Mouse (Mus musculus) left cerebral cortex, adult 9 months (tissue): ENCODE results near the gene Dlx6.

ENCODE experiments used
- DNase-seq, 2 experiments: peaks; one replicate each; pipeline ENCODE4 v3.0.0; 2022; ENCODE audit warnings: low spot score in 2 of 2

The Dlx6 gene

GRCm38 (mm10) chr6:6859950-6860410 is 3.2 kb upstream of the Dlx6 start:
- no peak for DNase-seq

GRCm38 (mm10) chr6:6860411-6861085 is 2.6 kb upstream of the Dlx6 start:
- no peak for DNase-seq

DNA sequence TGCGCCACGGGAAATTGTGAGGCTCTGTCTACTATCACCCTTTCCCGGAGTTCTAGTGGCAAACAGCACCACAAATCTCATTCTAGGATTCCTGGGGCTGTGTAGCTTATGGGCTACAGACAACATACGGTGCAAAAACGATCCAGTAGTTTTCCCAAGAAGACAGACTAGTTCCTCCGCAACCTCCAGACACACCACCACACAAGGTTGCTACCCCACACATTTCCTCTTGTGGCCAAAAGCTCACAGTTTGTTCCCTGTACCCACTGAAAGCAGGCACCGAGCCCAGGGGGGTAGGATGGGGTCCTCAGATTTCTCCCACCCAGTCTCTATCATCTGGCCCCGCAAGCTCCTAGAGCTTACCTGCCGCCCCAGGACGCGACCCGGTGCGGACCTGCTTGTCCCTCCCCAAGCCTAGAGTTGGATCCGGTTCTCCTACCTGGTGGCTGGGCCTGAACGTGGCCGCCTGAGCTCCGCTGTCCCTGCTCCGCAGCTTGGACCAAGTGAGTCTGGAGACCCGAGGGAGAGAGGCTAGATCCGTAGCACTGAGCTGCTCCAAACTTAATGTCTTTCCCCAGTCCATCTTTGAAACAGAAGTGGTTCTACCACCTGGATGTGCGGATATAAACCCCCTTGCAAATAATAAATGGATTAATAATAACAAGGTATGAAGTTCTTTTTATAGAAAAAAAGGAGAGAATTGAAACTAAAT is 1.9 kb upstream of the Dlx6 start:
- no peak for DNase-seq

DNA sequence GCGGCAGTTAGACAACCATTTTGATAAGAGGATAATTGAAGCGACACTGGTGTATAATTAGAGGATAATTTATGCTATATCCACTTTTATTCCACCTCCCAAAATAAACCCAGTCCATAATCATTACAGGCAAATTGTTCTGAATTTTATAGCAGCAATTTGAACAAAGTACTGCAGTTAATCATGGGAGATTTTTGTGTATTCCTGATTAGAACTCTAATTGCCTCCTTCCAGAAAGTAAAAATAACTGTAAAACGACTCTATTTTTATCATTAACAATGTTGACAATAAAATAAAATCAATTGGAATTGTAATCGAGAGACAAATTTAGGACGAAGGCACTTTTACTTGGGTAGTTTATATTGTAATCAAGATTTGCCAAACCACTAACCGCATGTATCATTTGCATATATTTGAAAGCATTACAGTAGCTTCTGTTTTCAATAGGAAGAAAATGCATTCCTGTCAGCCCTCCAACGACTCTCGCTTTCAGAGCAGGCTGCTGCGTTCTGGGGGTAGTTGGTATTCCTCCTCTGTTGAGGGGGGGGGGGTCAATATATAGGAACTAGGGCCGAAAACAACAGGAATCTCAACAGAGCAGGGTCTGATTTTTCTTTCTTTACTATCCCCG is 1.2 kb upstream of the Dlx6 start:
- DNase-seq: no peak

DNA sequence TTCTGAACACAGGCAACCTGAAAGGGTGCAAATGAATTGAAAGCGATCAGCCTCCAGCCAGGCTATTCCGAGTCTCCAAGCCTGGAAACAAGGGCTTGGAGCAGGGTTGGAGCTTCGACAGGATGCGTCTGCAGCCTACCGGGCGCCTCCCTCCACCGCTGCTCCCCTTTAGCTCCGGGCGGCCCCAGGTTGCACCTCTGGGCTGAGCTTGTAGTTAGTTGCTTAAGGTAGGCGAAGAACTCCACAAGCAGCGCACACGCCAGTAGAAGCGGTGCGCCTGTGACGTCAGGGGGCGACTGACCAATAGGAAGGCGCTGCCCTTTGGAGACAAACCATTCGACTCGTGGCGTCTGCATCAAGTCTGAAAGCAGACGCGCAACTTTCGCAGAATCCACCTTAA is 523 bp upstream of the Dlx6 start:
- peak in 1 of 2 experiments; percentile 71 for DNase-seq

DNA sequence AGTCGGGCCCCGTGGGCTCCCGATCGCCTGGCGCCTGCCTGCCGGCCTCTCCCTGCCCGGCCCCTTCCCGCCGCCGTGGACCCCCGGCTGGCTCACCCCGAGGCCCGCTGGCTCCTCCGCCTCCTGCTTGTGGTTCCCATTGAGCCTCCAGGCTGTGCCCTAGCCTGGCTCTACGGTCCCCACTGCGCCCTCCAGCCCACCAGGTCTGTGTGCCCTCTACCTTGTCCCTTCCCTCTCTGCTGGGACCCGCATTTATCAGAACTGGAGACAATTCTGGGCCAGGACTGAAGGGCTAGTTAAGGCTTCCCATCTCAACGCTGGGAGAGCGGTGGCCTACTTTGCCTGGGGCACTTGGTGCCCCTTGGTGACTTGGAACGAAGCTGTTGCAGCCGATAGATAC is 821 bp downstream of the Dlx6 start:
- DNase-seq: no peak

DNA sequence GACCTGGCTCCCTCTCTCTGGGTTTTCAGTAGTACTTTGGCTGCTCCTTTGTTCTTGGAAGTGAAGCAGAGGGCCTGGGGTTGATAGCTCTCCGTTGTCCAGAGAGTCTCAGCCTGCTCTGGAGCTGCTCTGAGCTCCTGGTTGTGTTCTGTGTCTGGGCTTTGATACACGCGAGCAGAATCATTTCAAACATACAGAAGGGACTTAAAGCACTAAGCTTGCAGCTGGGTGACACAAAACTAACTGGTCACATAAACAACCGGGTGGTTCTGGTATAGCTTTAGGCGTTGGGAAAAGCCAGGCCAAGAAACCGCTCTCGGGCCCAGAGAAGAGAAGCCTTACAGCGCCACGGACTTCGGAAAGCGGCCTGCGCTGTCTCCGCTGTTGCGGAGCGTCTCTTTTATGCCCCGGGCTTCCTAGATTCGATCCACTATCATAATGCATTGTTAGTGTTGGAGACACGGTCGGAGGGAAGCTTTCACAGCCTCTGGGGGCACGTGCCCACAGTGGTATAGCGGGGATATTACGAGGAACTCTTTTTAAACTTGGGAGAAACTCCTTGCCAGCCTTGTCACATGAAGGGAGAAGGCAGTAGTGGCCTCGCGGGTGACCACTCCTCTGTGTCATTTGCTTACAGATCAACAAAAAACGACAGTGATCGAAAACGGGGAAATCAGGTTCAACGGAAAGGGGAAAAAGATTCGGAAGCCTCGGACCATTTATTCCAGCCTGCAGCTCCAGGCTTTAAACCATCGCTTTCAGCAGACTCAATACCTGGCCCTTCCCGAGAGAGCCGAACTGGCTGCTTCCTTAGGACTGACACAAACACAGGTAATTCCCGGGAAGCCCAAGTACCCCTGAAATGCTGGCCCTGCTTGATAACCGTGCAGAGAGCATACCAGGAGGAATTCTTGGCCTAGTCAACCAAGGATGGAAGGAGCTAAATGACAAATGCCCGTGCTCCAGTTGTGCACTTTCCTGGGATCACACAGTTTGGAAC is 1.6 kb downstream of the Dlx6 start:
- DNase-seq: no peak

- no peak for DNase-seq
Measured at GRCm38 (mm10) chr6:6867031-6867430, 3.9 kb downstream of the Dlx6 start.

DNA sequence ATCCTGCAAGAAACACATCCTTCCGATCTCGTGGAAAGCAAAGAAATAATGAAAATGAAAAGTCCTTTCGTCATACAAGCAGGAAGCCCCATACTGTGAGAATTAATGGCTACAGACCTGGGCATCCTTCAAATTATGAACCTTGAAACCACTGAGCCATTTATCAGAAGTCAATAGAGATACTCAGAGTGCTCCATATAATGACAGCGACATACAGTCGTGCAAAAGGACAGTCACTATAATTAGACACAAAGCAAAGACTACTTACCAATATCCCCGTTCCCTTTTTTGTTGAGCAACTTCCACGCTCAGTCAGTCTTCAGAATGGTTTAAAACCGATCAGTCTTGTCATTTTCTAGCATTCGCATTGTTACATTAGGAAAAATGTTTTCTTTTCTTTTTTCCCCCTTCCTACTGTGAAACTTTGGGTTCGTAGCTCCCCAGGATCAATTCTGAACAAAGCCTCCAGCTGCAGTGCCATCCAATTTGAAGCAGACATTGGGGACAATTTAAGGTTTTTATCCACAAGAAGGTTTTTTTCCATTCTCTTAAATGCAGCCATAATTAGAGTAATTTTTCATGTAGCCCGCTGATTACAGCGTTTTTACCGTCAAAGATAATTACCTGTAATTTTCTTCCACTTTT is 6.0 kb downstream of the Dlx6 start:
- no peak for DNase-seq

DNA sequence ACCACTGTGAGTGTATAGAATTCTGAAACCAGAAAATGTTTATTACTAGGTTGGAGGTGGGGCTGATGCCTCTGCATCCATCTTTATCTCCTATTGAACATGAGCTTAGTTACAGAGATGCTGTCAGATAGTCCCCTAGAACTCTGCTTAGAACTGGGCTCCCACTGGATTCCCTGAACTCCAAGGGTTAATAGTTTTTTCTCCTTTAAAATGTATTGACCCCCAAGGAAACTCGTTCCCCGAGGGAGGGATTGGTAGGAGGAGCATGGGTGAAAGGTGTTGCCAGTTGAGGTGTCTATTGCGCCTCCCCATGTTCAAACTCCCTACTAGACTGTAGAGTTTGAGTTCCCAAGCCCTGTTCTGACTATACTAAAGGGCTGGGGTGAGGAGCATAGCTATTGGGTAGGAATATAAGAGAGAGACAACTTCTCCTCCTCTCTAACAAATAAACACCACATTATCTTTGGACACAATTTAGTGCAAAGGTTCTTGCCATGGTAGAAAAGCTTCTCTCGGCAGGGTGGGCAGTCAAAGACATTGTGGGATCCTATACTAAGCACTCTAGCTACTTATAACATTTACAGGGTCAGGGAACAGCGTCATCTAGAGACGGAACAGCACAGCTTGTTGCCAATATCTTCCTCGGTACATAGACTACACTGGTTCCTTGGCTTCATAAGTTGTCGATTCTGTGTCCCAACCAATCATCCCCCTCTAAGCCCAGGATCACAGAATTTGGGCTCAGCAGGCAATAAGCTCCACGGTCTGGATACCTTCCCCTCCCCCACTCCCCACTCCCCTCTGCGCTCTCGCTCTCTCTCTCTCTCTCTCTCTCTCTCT is 7.0 kb downstream of the Dlx6 start:
- no peak for DNase-seq

DNA sequence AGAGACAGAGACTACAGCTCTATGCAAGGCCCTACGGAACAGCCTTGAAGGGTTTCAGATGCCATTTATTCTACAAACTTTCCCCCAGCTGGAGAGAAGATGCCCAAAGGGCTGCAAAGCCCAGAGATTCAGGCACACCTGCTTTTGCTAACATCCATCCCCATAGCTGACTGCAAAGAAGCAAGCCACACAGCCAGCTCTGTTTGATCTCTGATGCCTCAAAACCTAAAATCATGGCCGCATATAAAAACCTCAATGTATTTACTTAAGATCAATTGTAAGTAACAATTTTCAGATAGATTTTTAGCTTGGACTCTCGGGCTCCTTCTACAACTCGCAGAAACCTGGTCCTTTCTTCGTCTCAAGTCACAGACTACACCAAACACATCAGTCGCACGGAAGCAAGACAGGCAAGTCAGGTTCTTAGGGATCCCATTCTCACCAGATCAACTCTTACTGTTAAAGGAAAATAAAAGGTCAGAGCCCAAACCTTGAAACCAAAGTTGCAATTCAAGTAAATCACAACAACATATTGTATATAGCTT is 7.8 kb downstream of the Dlx6 start:
- no peak for DNase-seq

DNA sequence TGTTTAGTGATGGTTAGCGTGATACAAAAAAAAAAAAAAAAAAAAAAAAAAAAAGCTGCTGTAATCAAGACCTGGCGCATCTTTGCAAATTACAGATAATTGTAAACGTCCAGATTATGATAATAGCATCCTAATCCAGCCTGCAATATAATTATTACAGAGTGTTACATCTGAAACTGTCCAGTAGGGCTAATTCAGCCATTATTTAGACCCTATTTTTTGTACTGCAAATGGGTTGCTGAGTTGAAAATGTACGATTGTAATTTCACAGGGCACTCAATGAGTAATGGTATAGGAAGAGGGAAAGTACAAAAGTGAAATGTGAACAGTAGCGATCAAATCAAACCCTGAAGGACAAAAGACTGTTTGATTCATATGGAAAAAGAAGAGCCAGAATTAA is 8.6 kb downstream of the Dlx6 start:
- DNase-seq: no peak

DNA sequence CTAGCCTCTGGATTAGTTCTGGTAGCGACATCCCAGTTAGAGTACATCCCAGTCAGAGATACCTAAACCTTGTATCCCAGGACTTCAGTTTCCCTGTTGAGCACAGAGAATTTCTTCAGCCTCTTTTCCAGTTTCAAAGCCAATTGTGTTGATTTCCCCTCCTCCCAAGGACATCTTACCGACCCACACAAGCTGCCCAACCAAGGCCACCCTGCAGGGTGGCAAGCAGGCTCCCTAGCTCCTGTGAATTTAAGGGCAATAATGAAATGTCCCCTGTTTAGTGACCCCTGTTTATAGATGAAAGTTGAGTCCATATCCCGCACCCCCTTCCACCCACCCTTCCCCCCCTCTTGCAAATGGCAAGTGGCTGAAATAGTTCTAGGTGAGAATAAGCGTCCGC is 9.7 kb downstream of the Dlx6 start:
- DNase-seq: no peak

- DNase-seq: no peak
Measured at GRCm38 (mm10) chr6:6873476-6874072, 10.4 kb downstream of the Dlx6 start.

GRCm38 (mm10) chr6:6874073-6874771 is 11.1 kb downstream of the Dlx6 start:
- DNase-seq: no peak

- no peak for DNase-seq
Measured at GRCm38 (mm10) chr6:6875136-6875535, 12.0 kb downstream of the Dlx6 start.

DNA sequence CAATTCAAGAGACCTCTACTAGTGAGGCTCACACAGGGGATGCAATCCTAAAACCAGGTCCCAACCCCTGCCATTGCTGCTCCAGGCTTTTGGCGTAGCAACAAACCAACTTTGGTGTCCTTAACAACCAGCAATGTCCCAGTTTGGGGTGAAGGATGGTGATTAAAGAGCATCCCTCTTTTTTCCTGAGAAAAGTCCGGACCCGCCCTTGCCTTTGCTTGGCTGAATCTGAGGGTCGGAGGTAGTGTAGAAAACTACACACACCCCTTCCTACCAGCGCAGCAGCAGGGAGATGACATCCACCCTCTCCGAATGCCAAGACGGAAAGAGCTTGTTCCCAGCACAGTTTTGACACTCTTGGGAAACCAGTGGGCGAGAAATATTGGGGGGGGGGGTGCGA is 12.5 kb downstream of the Dlx6 start:
- no peak for DNase-seq

DNA sequence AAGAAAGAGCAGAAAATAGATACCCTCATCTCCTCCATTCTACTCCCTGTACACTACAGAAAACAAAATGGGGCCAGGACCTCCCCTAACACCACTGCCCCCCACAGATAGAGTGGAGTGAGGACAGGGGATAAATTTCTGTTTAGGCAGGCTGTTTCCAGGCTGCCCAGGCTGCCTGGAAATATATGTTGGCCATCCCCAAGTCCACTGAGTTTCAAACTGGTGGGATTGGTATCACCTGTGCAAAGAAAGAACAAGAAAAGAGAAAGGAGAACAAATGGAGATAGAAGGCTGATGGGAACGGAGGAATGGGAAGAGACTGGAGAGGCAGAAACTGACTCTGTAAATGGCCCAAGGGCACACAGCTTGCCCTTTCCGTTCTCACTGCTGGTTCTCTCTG is 13.1 kb downstream of the Dlx6 start:
- no peak for DNase-seq

DNA sequence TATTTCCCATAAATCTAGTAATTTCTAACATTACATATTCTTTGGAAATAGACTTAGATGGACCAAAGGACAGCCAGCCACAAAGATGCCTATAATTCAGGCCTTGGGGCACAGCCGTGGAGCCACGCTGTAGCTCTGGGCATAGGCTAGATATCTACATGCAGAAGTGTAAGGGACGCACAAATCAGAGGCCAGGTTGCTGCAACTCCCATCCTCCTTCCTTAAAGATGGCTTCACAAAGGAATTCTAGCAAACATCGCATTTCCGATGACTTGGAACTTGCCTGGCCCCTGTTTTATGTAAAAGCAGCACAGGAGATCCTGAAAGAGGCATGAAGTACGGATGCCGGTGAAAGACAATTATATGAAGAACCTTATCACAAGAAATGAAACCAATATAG is 13.6 kb downstream of the Dlx6 start:
- no peak for DNase-seq
